Mouse (Mus musculus): Measurements from ENCODE around the gene Rapgef5.

DNA sequence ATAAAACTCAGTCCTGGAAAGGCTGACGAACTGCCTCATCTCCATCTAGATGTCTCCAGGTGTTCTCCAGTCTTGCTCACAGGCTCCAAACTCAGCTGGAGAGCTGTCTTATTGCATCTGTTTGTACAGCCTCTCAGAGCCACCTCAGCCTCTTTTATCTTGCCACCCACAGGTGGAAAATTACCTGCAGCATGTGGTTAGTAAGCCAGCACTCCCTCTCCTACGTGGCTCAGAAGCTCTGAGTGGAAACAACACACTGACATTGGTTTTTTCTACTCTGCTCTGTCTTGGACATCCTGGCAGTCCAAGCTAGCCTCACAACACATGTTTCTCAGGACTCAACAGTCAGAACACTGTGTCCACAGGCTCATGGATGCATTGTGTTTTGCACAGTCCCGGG lies 162.6 kb downstream of the Rapgef5 start:
- TF ChIP-seq CTCF (IDR thresholded peaks at IDR 0.05) = no peak
- TF ChIP-seq EP300 (IDR thresholded peaks at IDR 0.05) = no peak

Measured in lung, postnatal 0 days (tissue).